Mouse (Mus musculus) adrenal gland, postnatal 14 days (tissue): ENCODE data around the gene Vmn1r160. TPM values are rescaled to one million over a fixed set of nuclear protein-coding genes. Genes with fewer than 3 reads are reported as not detected.
"Not testable (repeated sequence)": the region's sequence is repeated elsewhere in the genome, so short reads cannot be mapped to it uniquely, and the experiment has no call there.

Source experiments
- DNase-seq: peaks from one replicate; pipeline ENCODE4 v3.0.0; 2021; ENCODE audit warnings: mixed read lengths
- long read RNA-seq, 2 experiments: library from polyadenylated mRNA; stranded (forward); transcript quantifications; one replicate each; pipeline ENCODE4 v2.0.0; 2021
- total RNA-seq: library from RNA; stranded (reverse); gene quantifications from 2 replicates; pipeline ENCODE4 v1.2.3, GENCODE M21; 2021

Gene Vmn1r160
- not detected in 2 replicates for total RNA-seq
- long read RNA-seq, experiment 1 = 0 reads
- long read RNA-seq, experiment 2 = 0 reads

DNA sequence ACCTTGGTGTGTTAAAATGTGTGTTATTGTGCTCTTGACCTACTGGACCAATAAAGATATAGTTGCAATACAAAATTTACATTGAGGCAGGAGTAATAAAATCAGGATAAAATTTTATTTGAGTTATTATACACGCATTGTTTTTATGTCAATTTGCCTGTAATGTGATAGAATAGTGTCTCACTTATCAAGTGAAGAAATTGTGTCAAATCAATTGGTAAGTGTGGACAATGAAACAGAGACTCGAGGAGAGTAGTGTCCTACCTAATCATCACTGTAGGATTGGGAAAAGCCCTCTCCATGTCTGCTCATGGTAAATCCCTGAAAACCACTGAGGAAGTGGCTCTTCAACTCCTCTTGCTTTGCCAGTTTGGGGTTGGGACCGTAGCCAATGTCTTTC, at the start of gene Vmn1r160:
Vmn1r160 (plus strand) TSS at position 301 of the 400 bp plus-strand sequence.
- DNase-seq = not testable (repeated sequence)

DNA sequence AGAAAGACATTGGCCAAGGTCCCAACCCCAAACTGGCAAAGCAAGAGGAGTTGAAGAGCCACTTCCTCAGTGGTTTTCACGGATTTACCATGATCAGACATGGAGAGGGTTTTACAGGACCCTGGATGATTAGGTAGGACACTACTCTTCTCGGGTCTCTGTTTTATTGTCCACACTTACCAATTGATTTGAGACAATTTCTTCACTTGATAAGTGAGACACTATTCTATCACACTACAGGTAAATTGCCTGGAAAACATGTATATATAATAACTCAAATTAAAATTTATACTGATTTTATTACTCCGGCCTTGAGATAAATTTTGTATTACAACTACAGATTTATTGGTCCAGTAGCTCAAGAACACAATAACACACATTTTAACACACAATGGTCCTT, 27.5 kb upstream of the Vmn1r160 start, which contains the start of gene Vmn1r159:
Vmn1r159 (minus strand) TSS at position 101 of the 400 bp plus-strand sequence.
- not testable (repeated sequence) for DNase-seq

Other genes starting within 250 kb of the Vmn1r160 start
- not detected in 2 replicates for gene Vmn1r155, start 213.2 kb upstream of the Vmn1r160 start, total RNA-seq
- gene Gm8693, start 178.9 kb upstream of the Vmn1r160 start, total RNA-seq = not detected in 2 replicates
- not detected in 2 replicates for gene Gm4567, start 151.5 kb upstream of the Vmn1r160 start, total RNA-seq
- not detected in 2 replicates for gene Vmn1r157, start 109.5 kb upstream of the Vmn1r160 start, total RNA-seq
- not detected in 2 replicates for gene Vmn1r158, start 80.4 kb upstream of the Vmn1r160 start, total RNA-seq
- gene Vmn1r159, start 27.6 kb upstream of the Vmn1r160 start, total RNA-seq = not detected in 2 replicates
- not detected in 2 replicates for gene Gm4214, start 113.4 kb downstream of the Vmn1r160 start, total RNA-seq
- not detected in 2 replicates for gene Gm4216, start 148.7 kb downstream of the Vmn1r160 start, total RNA-seq
- not detected in 2 replicates for gene Vmn1r163, start 184.3 kb downstream of the Vmn1r160 start, total RNA-seq
- not detected in 2 replicates for gene Gm8720, start 196.2 kb downstream of the Vmn1r160 start, total RNA-seq